Comparison of ENCODE assay signal across 15 mouse cellular contexts in genomic region chr1:73753157-73753556, GRCm38 (mm10).
"Had no signal": no experiment of that assay in that cellular context is flagged by ENCODE, and none has a peak within 500 bp of the region (broad histone marks: within the 10 kb centered on the region; RNA-seq: fewer than 3 reads in every experiment).

No protein-coding gene starts in this region.

- H3K27ac ChIP-seq: midbrain, embryonic 10.5 days; midbrain, embryonic 12.5 days; neural tube, embryonic 13.5 days; neural tube, embryonic 15.5 days had no signal

- H3K4me3 ChIP-seq: midbrain, embryonic 10.5 days; midbrain, embryonic 12.5 days; myocyte; neural tube, embryonic 13.5 days; neural tube, embryonic 15.5 days had no signal

- H3K9ac ChIP-seq: lung, embryonic 14.5 days; midbrain, embryonic 12.5 days; neural tube, embryonic 13.5 days; neural tube, embryonic 15.5 days had no signal

- H3K9me3 ChIP-seq: midbrain, embryonic 10.5 days; midbrain, embryonic 12.5 days; neural tube, embryonic 13.5 days; neural tube, embryonic 15.5 days had no signal

- ATAC-seq: midbrain, embryonic 16.5 days had no signal

- H3K27me3 ChIP-seq: midbrain, embryonic 12.5 days; neural tube, embryonic 13.5 days; neural tube, embryonic 15.5 days had no signal

- DNase-seq: lung, adult 18-20 months; lung, embryonic 14.5 days; lung, postnatal 10 days; lung, postnatal 4 days; midbrain, embryonic 14.5 days; right cerebral cortex, postnatal 14 days; thymus, adult 18-20 months; thymus, postnatal 14 days; thymus, postnatal 36 days had no signal

- H3K4me2 ChIP-seq: lung, embryonic 14.5 days; midbrain, embryonic 12.5 days; neural tube, embryonic 13.5 days; neural tube, embryonic 15.5 days had no signal

- H3K36me3 ChIP-seq: midbrain, embryonic 10.5 days; midbrain, embryonic 12.5 days; neural tube, embryonic 13.5 days; neural tube, embryonic 15.5 days had no signal

- H3K4me1 ChIP-seq: neural tube, embryonic 15.5 days had no signal
